Mouse (Mus musculus) embryonic facial prominence, embryonic 14.5 days (tissue): ENCODE results near the gene Rnf169. TPM values are rescaled to one million over a fixed set of nuclear protein-coding genes. Genes with fewer than 3 reads are reported as not detected.
A peak's percentile ranks its signal among the peaks of the same experiment; 100 is the strongest.

Source experiments
- ATAC-seq: fragments of 200-750 bp; cut with Nextera tagmentation; 2 replicates; pipeline ENCODE4 v1.8.0; 2017; ENCODE audit warnings: low read depth, moderate number of reproducible peaks, moderate TSS enrichment
- DNase-seq: peaks from one replicate; pipeline ENCODE4 v3.0.0-alpha.2; 2015; ENCODE audit warnings: low spot score
- H3K27ac ChIP-seq: fragments of 300-500 bp; sonication (generic); replicated peaks from 2 replicates; pipeline ENCODE4 v1.5.1; 2014; ENCODE audit warnings: low read depth, mild to moderate bottlenecking, low read length, moderate library complexity
- H3K27me3 ChIP-seq: fragments of 300-500 bp; sonication (generic); replicated peaks from 2 replicates; pipeline ENCODE4 v1.6.1; 2014; ENCODE audit warnings: low read length; ENCODE audit not compliant: control insufficient read depth, insufficient read depth
- H3K36me3 ChIP-seq: fragments of 300-500 bp; sonication (generic); 2 replicates; pipeline ENCODE4 v1.6.1; 2014; ENCODE audit warnings: low read length, mixed read lengths; ENCODE audit not compliant: control insufficient read depth, insufficient read depth
- H3K4me1 ChIP-seq: fragments of 300-500 bp; sonication (generic); 2 replicates; pipeline ENCODE4 v1.6.1; 2014; ENCODE audit warnings: antibody characterized with exemption, low read length; ENCODE audit not compliant: control insufficient read depth, insufficient read depth
- H3K4me2 ChIP-seq: fragments of 300-500 bp; sonication (generic); 2 replicates; pipeline ENCODE4 v1.6.1; 2014; ENCODE audit warnings: low read depth, mild to moderate bottlenecking, low read length, moderate library complexity, mixed read lengths
- H3K4me3 ChIP-seq: fragments of 300-500 bp; sonication (generic); 2 replicates; pipeline ENCODE4 v1.5.1; 2014; ENCODE audit warnings: low read depth, mild to moderate bottlenecking, low read length
- H3K9ac ChIP-seq: fragments of 300-500 bp; sonication (generic); 2 replicates; pipeline ENCODE4 v1.6.1; 2014; ENCODE audit warnings: low read depth, mild to moderate bottlenecking, low read length, moderate library complexity, mixed read lengths
- H3K9me3 ChIP-seq: fragments of 300-500 bp; sonication (generic); 2 replicates; pipeline ENCODE4 v1.6.1; 2016; ENCODE audit warnings: low read length; ENCODE audit not compliant: control insufficient read depth
- WGBS: fragments of 180-500 bp; shearing (Covaris S2); extraction: QIAGEN DNeasy Blood & Tissue Kit; methylation state at CpG from one replicate; pipeline ENCODE4 v1.1.7; 2014; 5-methylcytosine and 5-hydroxymethylcytosine counted together
- polyA plus RNA-seq: library from polyadenylated mRNA; unstranded; fragments of >200 nt; fragmentation: Nextera tagmentation; extraction: Ambion mirVana; gene quantifications from 2 replicates; pipeline ENCODE4 v1.2.1, GENCODE M21; 2014

Gene Rnf169
- polyA plus RNA-seq, 1 experiment from 2014 or later, result 5.9 TPM

- Histone ChIP-seq H3K4me2 (no peak overlapping the region), H3K4me3 (no peak overlapping the region), H3K36me3 (no peaks in the 10 kb centered on the region), H3K9ac (no peak overlapping the region), H3K27me3 (peaks cover 53% of the 10 kb centered on the region), H3K27ac (no peak overlapping the region), H3K4me1 (no peaks in the 10 kb centered on the region), H3K9me3 (no peaks in the 10 kb centered on the region)
- 83% methylated on average over 4 of the region's 4 CpGs for WGBS
- no peak for DNase-seq
- ATAC-seq, result no peak
Observed at GRCm38 (mm10) chr7:100008765-100009164, 28.5 kb upstream of the Rnf169 start.

GRCm38 (mm10) chr7:100006411-100006810, 26.2 kb upstream of the Rnf169 start:
- H3K27me3 ChIP-seq, result peaks cover 53% of the 10 kb centered on the region
- DNase-seq, result no peak
- H3K4me3 ChIP-seq, result peak overlapping the region; percentile 51
- H3K4me1 ChIP-seq, result no peaks in the 10 kb centered on the region
- no peak overlapping the region; the same call in 1 of the 2 replicates for H3K9ac ChIP-seq
- no peaks in the 10 kb centered on the region for H3K9me3 ChIP-seq
- no peaks in the 10 kb centered on the region for H3K36me3 ChIP-seq
- 4% methylated on average over 11 of the region's 11 CpGs for WGBS
- H3K4me2 ChIP-seq, result peak overlapping the region; percentile 88
- H3K27ac ChIP-seq, result no peak overlapping the region
- ATAC-seq, result no peak

- peak; percentile 83 for DNase-seq
- peaks cover 53% of the 10 kb centered on the region for H3K27me3 ChIP-seq
- H3K4me3 ChIP-seq, result peak within 1 kb of the TSS; percentile 51
- peak; percentile 87 for ATAC-seq
- H3K9me3 ChIP-seq, result no peaks in the 10 kb centered on the region
- peak within 1 kb of the TSS; percentile 59 for H3K9ac ChIP-seq
- H3K4me2 ChIP-seq, result peak within 1 kb of the TSS; percentile 88
- no peaks in the 10 kb centered on the region for H3K36me3 ChIP-seq
- under 1% methylated on average over 18 of the region's 44 CpGs for WGBS
- no peaks in the 10 kb centered on the region for H3K4me1 ChIP-seq
- H3K27ac ChIP-seq, result no peak within 1 kb of the TSS
Observed at GRCm38 (mm10) chr7:100005790-100006189, 25.5 kb upstream of the Rnf169 start, which contains the start of gene Chrdl2. Gene Chrdl2, plus strand, starts transcription at chr7:100006172.

GRCm38 (mm10) chr7:100003781-100004180, 23.5 kb upstream of the Rnf169 start:
- 50% methylated on average over 9 of the region's 9 CpGs for WGBS
- Histone ChIP-seq H3K27ac (no peak overlapping the region), H3K36me3 (no peaks in the 10 kb centered on the region), H3K9me3 (no peaks in the 10 kb centered on the region), H3K4me3 (no peak overlapping the region), H3K9ac (no peak overlapping the region), H3K4me1 (no peaks in the 10 kb centered on the region), H3K27me3 (peaks cover 42% of the 10 kb centered on the region), H3K4me2 (no peak overlapping the region)
- ATAC-seq, result no peak
- DNase-seq, result no peak

GRCm38 (mm10) chr7:99998668-99999067, 18.4 kb upstream of the Rnf169 start:
- no peaks in the 10 kb centered on the region for H3K9me3 ChIP-seq
- H3K27me3 ChIP-seq, result no peaks in the 10 kb centered on the region
- H3K4me1 ChIP-seq, result no peaks in the 10 kb centered on the region
- ATAC-seq (no peak), DNase-seq (no peak)
- no peak overlapping the region for H3K9ac ChIP-seq
- H3K27ac ChIP-seq, result no peak overlapping the region
- H3K4me3 ChIP-seq, result no peak overlapping the region
- 70% methylated on average over 3 of the region's 3 CpGs for WGBS
- H3K36me3 ChIP-seq, result no peaks in the 10 kb centered on the region
- no peak overlapping the region for H3K4me2 ChIP-seq

- ATAC-seq (no peak), DNase-seq (no peak)
- Histone ChIP-seq H3K27ac (no peak overlapping the region), H3K9ac (no peak overlapping the region), H3K36me3 (no peaks in the 10 kb centered on the region), H3K4me1 (no peaks in the 10 kb centered on the region), H3K9me3 (no peaks in the 10 kb centered on the region), H3K4me2 (no peak overlapping the region), H3K27me3 (no peaks in the 10 kb centered on the region), H3K4me3 (no peak overlapping the region)
- 74% methylated on average over 7 of the region's 7 CpGs for WGBS
Observed at GRCm38 (mm10) chr7:99995186-99995585, 14.9 kb upstream of the Rnf169 start.

GRCm38 (mm10) chr7:99993159-99993558, 12.9 kb upstream of the Rnf169 start:
- no peaks in the 10 kb centered on the region for H3K9me3 ChIP-seq
- no peak overlapping the region for H3K27ac ChIP-seq
- H3K4me1 ChIP-seq, result no peaks in the 10 kb centered on the region
- DNase-seq (no peak), ATAC-seq (no peak)
- H3K36me3 ChIP-seq, result no peaks in the 10 kb centered on the region
- H3K9ac ChIP-seq, result no peak overlapping the region
- no peaks in the 10 kb centered on the region for H3K27me3 ChIP-seq
- no peak overlapping the region for H3K4me3 ChIP-seq
- 83% methylated on average over 7 of the region's 7 CpGs for WGBS
- no peak overlapping the region for H3K4me2 ChIP-seq

GRCm38 (mm10) chr7:99990990-99991707, 10.9 kb upstream of the Rnf169 start:
- ATAC-seq, result no peak
- WGBS, result 81% methylated on average over 8 of the region's 8 CpGs

More at GRCm38 (mm10) chr7:99990990-99991707, 10.9 kb upstream of the Rnf169 start:
- DNase-seq, result no peak
- no peaks in the 10 kb centered on the region for H3K4me1 ChIP-seq
- no peak overlapping the region for H3K4me3 ChIP-seq
- H3K9ac ChIP-seq, result no peak overlapping the region
- H3K27ac ChIP-seq, result no peak overlapping the region
- no peaks in the 10 kb centered on the region for H3K27me3 ChIP-seq
- H3K9me3 ChIP-seq, result no peaks in the 10 kb centered on the region
- H3K4me2 ChIP-seq, result no peak overlapping the region
- no peaks in the 10 kb centered on the region for H3K36me3 ChIP-seq
